Mouse (Mus musculus): Measurements from ENCODE around the gene Zfyve1. TPM values are rescaled to one million over a fixed set of nuclear protein-coding genes. Genes with fewer than 3 reads are reported as not detected.

The Zfyve1 gene
- polyA plus RNA-seq, 1 experiment from 2014 or later: 13.8 TPM

Other genes with a start within 250 kb of the Zfyve1 start
- 4.6 TPM in 2 replicates for gene Dpf3, start 109.5 kb downstream of the Zfyve1 start, polyA plus RNA-seq (2015; fragmentation: Nextera tagmentation; extraction: Ambion mirVana)
- 31.5 and 34.5 TPM in 2 replicates for gene Dcaf4, start 76.8 kb downstream of the Zfyve1 start, polyA plus RNA-seq (2015; fragmentation: Nextera tagmentation; extraction: Ambion mirVana)
- 229 and 239 TPM in 2 replicates for gene Rbm25, start 34.0 kb upstream of the Zfyve1 start, polyA plus RNA-seq (2015; fragmentation: Nextera tagmentation; extraction: Ambion mirVana)
- 66.3 and 68.8 TPM in 2 replicates for gene Psen1, start 90.9 kb upstream of the Zfyve1 start, polyA plus RNA-seq (2015; fragmentation: Nextera tagmentation; extraction: Ambion mirVana)
- gene Papln, start 166.4 kb upstream of the Zfyve1 start, polyA plus RNA-seq (2015; fragmentation: Nextera tagmentation; extraction: Ambion mirVana): 3.5 TPM in 2 replicates